In the genomic region with DNA sequence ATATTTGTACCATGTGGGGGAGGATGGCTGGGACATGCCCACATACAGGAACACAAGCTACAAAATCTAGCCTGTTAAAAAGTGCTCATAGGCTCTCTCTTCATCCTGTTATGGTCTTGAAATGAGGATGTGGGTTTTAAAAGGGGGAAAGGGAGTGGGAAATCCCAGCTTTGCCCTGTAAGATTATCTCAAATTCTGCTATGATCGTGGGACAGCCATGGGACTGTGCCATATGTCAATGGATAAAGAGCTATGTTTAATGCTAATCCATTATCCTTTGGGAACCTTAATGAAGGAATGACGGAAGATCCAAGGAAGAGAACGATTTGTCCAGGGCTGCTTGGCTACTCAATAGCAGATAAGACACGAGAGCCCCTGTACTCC, we compare ENCODE assay signal across 16 mouse cellular contexts.
DNase-seq lines count a peak whose midpoint lies in the region; ATAC-seq lines count a peak whose summit lies in the region.
"Had no signal": no experiment of that assay in that cellular context is flagged by ENCODE, and none has a peak within 500 bp of the region (broad histone marks: within the 10 kb centered on the region; RNA-seq: fewer than 3 reads in every experiment).

No protein-coding gene starts in this region.

- H3K27ac ChIP-seq in hindbrain, embryonic 11.5 days (ENCODE audit: low read depth, low read length), result peak overlapping the region; percentile 54; the same call in 1 of the 2 replicates
- no peak overlapping the region for H3K27ac ChIP-seq in hindbrain, embryonic 14.5 days
- H3K27ac ChIP-seq in hindbrain, embryonic 15.5 days (replicated peaks), result peak overlapping the region; percentile 9; the same call in 1 of the 2 replicates
- H3K27ac ChIP-seq: liver, embryonic 14.5 days; macrophage; stomach, postnatal 0 days had no signal

- no peaks in the 10 kb centered on the region for H3K36me3 ChIP-seq in hindbrain, embryonic 11.5 days (ENCODE audit: control insufficient read depth, insufficient read depth, low read length)
- no peaks in the 10 kb centered on the region for H3K36me3 ChIP-seq in hindbrain, embryonic 14.5 days (replicated peaks; ENCODE audit: control insufficient read depth, insufficient read depth)
- H3K36me3 ChIP-seq in hindbrain, embryonic 15.5 days, result no peaks in the 10 kb centered on the region
- H3K36me3 ChIP-seq: neural tube, embryonic 12.5 days had no signal

- DNase-seq in hindbrain, embryonic 11.5 days (ENCODE audit: low spot score), result peak; percentile 30
- no peak for DNase-seq in hindbrain, embryonic 14.5 days (ENCODE audit: low spot score)
- DNase-seq in retina, postnatal 1 day, result peak; percentile 51
- no peak for DNase-seq in retina, embryonic 14.5 days (ENCODE audit: low spot score)
- no peak for DNase-seq in thymus, postnatal 10 days (ENCODE audit: low spot score in 2 of 2)
- no peak for DNase-seq in adrenal gland, postnatal 14 days
- DNase-seq: adrenal gland, postnatal 10 days; cerebellum, adult 11 months; cerebellum, postnatal 14 days; thymus, postnatal 14 days had no signal

- WGBS in hindbrain, embryonic 11.5 days, result 62% methylated on average over 4 of the region's 4 CpGs
- 35% methylated on average over 4 of the region's 4 CpGs for WGBS in hindbrain, embryonic 14.5 days
- WGBS in hindbrain, embryonic 15.5 days, result 53% methylated on average over 4 of the region's 4 CpGs

- H3K9me3 ChIP-seq in hindbrain, embryonic 11.5 days (ENCODE audit: control insufficient read depth, low read length), result no peaks in the 10 kb centered on the region
- H3K9me3 ChIP-seq in hindbrain, embryonic 14.5 days (ENCODE audit: control insufficient read depth, low read length), result peaks cover 5% of the 10 kb centered on the region; the same call in 1 of the 2 replicates
- no peaks in the 10 kb centered on the region for H3K9me3 ChIP-seq in hindbrain, embryonic 15.5 days

- H3K4me3 ChIP-seq in hindbrain, embryonic 11.5 days (ENCODE audit: low read depth, low read length), result no peak overlapping the region
- H3K4me3 ChIP-seq in hindbrain, embryonic 14.5 days (replicated peaks; ENCODE audit: low read length), result no peak overlapping the region
- no peak overlapping the region for H3K4me3 ChIP-seq in hindbrain, embryonic 15.5 days
- H3K4me3 ChIP-seq: neural tube, embryonic 12.5 days had no signal

- H3K9ac ChIP-seq in hindbrain, embryonic 11.5 days (ENCODE audit: low read depth, low read length), result no peak overlapping the region
- no peak overlapping the region for H3K9ac ChIP-seq in hindbrain, embryonic 14.5 days
- H3K9ac ChIP-seq in hindbrain, embryonic 15.5 days, result no peak overlapping the region
- H3K9ac ChIP-seq: liver, embryonic 14.5 days; neural tube, embryonic 12.5 days had no signal

- no peak overlapping the region for H3K4me2 ChIP-seq in hindbrain, embryonic 11.5 days (replicated peaks; ENCODE audit: low read depth, low read length)
- no peak overlapping the region for H3K4me2 ChIP-seq in hindbrain, embryonic 14.5 days (replicated peaks)
- no peak overlapping the region for H3K4me2 ChIP-seq in hindbrain, embryonic 15.5 days

- no peak for ATAC-seq in hindbrain, embryonic 11.5 days (ENCODE audit: low FRiP score)
- no peak for ATAC-seq in hindbrain, embryonic 14.5 days (ENCODE audit: low FRiP score)
- ATAC-seq in hindbrain, embryonic 15.5 days (ENCODE audit: low FRiP score, low read depth), result no peak
- ATAC-seq: Patski had no signal

- peaks cover 13% of the 10 kb centered on the region; the same call in 1 of the 2 replicates for H3K27me3 ChIP-seq in hindbrain, embryonic 11.5 days (ENCODE audit: control insufficient read depth, insufficient read depth, low read length)
- H3K27me3 ChIP-seq in hindbrain, embryonic 14.5 days (ENCODE audit: control insufficient read depth, insufficient read depth, low read length), result peaks cover 19% of the 10 kb centered on the region
- peaks cover 14% of the 10 kb centered on the region for H3K27me3 ChIP-seq in hindbrain, embryonic 15.5 days
- H3K27me3 ChIP-seq: Patski had no signal

- H3K4me1 ChIP-seq in hindbrain, embryonic 11.5 days (replicated peaks; ENCODE audit: control insufficient read depth, insufficient read depth, low read length), result peaks cover 16% of the 10 kb centered on the region
- H3K4me1 ChIP-seq in hindbrain, embryonic 14.5 days (replicated peaks; ENCODE audit: control insufficient read depth, insufficient read depth, low read length), result peaks cover 29% of the 10 kb centered on the region
- H3K4me1 ChIP-seq in hindbrain, embryonic 15.5 days (replicated peaks), result peaks cover 34% of the 10 kb centered on the region

Comparison
In these comparisons a context has a peak if more than half of its experiments do, and no peak if none do; other contexts are left out.
1. DNase-seq: peak in hindbrain, embryonic 11.5 days (single experiment) and retina, postnatal 1 day (single experiment); none in hindbrain, embryonic 14.5 days (single experiment), retina, embryonic 14.5 days (single experiment), thymus, postnatal 10 days (0 of 2) and adrenal gland, postnatal 14 days (single experiment).